Mouse (Mus musculus): ENCODE results near the gene Ksr2. TPM values are rescaled to one million over a fixed set of nuclear protein-coding genes. Genes with fewer than 3 reads are reported as not detected.

The Ksr2 gene
- polyA plus RNA-seq, 1 experiment, result not detected

GRCm38 (mm10) chr5:117704371-117704770 is 290.6 kb downstream of the Ksr2 start:
- H3K4me1 ChIP-seq (ENCODE audit: control insufficient read depth, insufficient read depth, low read length), result no peaks in the 10 kb centered on the region
- H3K27ac ChIP-seq (ENCODE audit: insufficient read depth, low read length), result no peak overlapping the region
- H3K4me3 ChIP-seq (ENCODE audit: insufficient read depth, low read length), result no peak overlapping the region
- TF ChIP-seq POLR2A (IDR thresholded peaks at IDR 0.05; ENCODE audit: low read depth, low read length) (no peak), CTCF (IDR thresholded peaks at IDR 0.05; ENCODE audit: borderline replicate concordance, insufficient read depth, low read length) (no peak)

GRCm38 (mm10) chr5:117706633-117707032 is 292.8 kb downstream of the Ksr2 start:
- TF ChIP-seq POLR2A (IDR thresholded peaks at IDR 0.05; ENCODE audit: low read depth, low read length) (no peak), CTCF (IDR thresholded peaks at IDR 0.05; ENCODE audit: borderline replicate concordance, insufficient read depth, low read length) (no peak)
- Histone ChIP-seq H3K27ac (ENCODE audit: insufficient read depth, low read length) (no peak overlapping the region), H3K4me3 (ENCODE audit: insufficient read depth, low read length) (no peak overlapping the region), H3K4me1 (ENCODE audit: control insufficient read depth, insufficient read depth, low read length) (no peaks in the 10 kb centered on the region)

GRCm38 (mm10) chr5:117709306-117709705 is 295.5 kb downstream of the Ksr2 start:
- Histone ChIP-seq H3K27ac (ENCODE audit: insufficient read depth, low read length) (no peak overlapping the region), H3K4me3 (ENCODE audit: insufficient read depth, low read length) (no peak overlapping the region), H3K4me1 (ENCODE audit: control insufficient read depth, insufficient read depth, low read length) (no peaks in the 10 kb centered on the region)
- TF ChIP-seq CTCF (IDR thresholded peaks at IDR 0.05; ENCODE audit: borderline replicate concordance, insufficient read depth, low read length) (no peak), POLR2A (IDR thresholded peaks at IDR 0.05; ENCODE audit: low read depth, low read length) (no peak)

- no peak for TF ChIP-seq POLR2A (IDR thresholded peaks at IDR 0.05; ENCODE audit: low read depth, low read length)
- no peak for TF ChIP-seq CTCF (IDR thresholded peaks at IDR 0.05; ENCODE audit: borderline replicate concordance, insufficient read depth, low read length)
- Histone ChIP-seq H3K4me1 (ENCODE audit: control insufficient read depth, insufficient read depth, low read length) (no peaks in the 10 kb centered on the region), H3K27ac (ENCODE audit: insufficient read depth, low read length) (no peak overlapping the region), H3K4me3 (ENCODE audit: insufficient read depth, low read length) (no peak overlapping the region)
Observed at GRCm38 (mm10) chr5:117711636-117712035, 297.8 kb downstream of the Ksr2 start.

GRCm38 (mm10) chr5:117712207-117712606 is 298.4 kb downstream of the Ksr2 start:
- Histone ChIP-seq H3K27ac (ENCODE audit: insufficient read depth, low read length) (no peak overlapping the region), H3K4me3 (ENCODE audit: insufficient read depth, low read length) (no peak overlapping the region), H3K4me1 (ENCODE audit: control insufficient read depth, insufficient read depth, low read length) (no peaks in the 10 kb centered on the region)
- no peak for TF ChIP-seq POLR2A (IDR thresholded peaks at IDR 0.05; ENCODE audit: low read depth, low read length)
- TF ChIP-seq CTCF (IDR thresholded peaks at IDR 0.05; ENCODE audit: borderline replicate concordance, insufficient read depth, low read length), result no peak

GRCm38 (mm10) chr5:117717120-117717519 is 303.3 kb downstream of the Ksr2 start:
- no peak for TF ChIP-seq POLR2A (IDR thresholded peaks at IDR 0.05; ENCODE audit: low read depth, low read length)
- TF ChIP-seq CTCF (IDR thresholded peaks at IDR 0.05; ENCODE audit: borderline replicate concordance, insufficient read depth, low read length), result no peak
- Histone ChIP-seq H3K27ac (ENCODE audit: insufficient read depth, low read length) (no peak overlapping the region), H3K4me1 (ENCODE audit: control insufficient read depth, insufficient read depth, low read length) (no peaks in the 10 kb centered on the region), H3K4me3 (ENCODE audit: insufficient read depth, low read length) (no peak overlapping the region)

GRCm38 (mm10) chr5:117723316-117723715 is 309.5 kb downstream of the Ksr2 start:
- Histone ChIP-seq H3K4me3 (ENCODE audit: insufficient read depth, low read length) (no peak overlapping the region), H3K27ac (ENCODE audit: insufficient read depth, low read length) (no peak overlapping the region), H3K4me1 (ENCODE audit: control insufficient read depth, insufficient read depth, low read length) (no peaks in the 10 kb centered on the region)
- TF ChIP-seq POLR2A (IDR thresholded peaks at IDR 0.05; ENCODE audit: low read depth, low read length), result no peak
- no peak for TF ChIP-seq CTCF (IDR thresholded peaks at IDR 0.05; ENCODE audit: borderline replicate concordance, insufficient read depth, low read length)

GRCm38 (mm10) chr5:117726548-117726947 is 312.7 kb downstream of the Ksr2 start:
- H3K27ac ChIP-seq (ENCODE audit: insufficient read depth, low read length), result no peak overlapping the region
- H3K4me1 ChIP-seq (ENCODE audit: control insufficient read depth, insufficient read depth, low read length), result no peaks in the 10 kb centered on the region
- H3K4me3 ChIP-seq (ENCODE audit: insufficient read depth, low read length), result no peak overlapping the region
- TF ChIP-seq CTCF (IDR thresholded peaks at IDR 0.05; ENCODE audit: borderline replicate concordance, insufficient read depth, low read length), result no peak
- no peak for TF ChIP-seq POLR2A (IDR thresholded peaks at IDR 0.05; ENCODE audit: low read depth, low read length)

- H3K4me1 ChIP-seq (ENCODE audit: control insufficient read depth, insufficient read depth, low read length), result no peaks in the 10 kb centered on the region
- no peak for TF ChIP-seq CTCF (IDR thresholded peaks at IDR 0.05; ENCODE audit: borderline replicate concordance, insufficient read depth, low read length)
- no peak for TF ChIP-seq POLR2A (IDR thresholded peaks at IDR 0.05; ENCODE audit: low read depth, low read length)
Observed at GRCm38 (mm10) chr5:117727138-117727537, 313.3 kb downstream of the Ksr2 start.

GRCm38 (mm10) chr5:117731311-117731710 is 317.5 kb downstream of the Ksr2 start:
- no peak for TF ChIP-seq CTCF (IDR thresholded peaks at IDR 0.05; ENCODE audit: borderline replicate concordance, insufficient read depth, low read length)
- no peak for TF ChIP-seq POLR2A (IDR thresholded peaks at IDR 0.05; ENCODE audit: low read depth, low read length)
- Histone ChIP-seq H3K4me3 (ENCODE audit: insufficient read depth, low read length) (no peak overlapping the region), H3K4me1 (ENCODE audit: control insufficient read depth, insufficient read depth, low read length) (no peaks in the 10 kb centered on the region), H3K27ac (ENCODE audit: insufficient read depth, low read length) (no peak overlapping the region)

More at GRCm38 (mm10) chr5:117727138-117727537, 313.3 kb downstream of the Ksr2 start:
- no peak overlapping the region for H3K27ac ChIP-seq (ENCODE audit: insufficient read depth, low read length)
- no peak overlapping the region for H3K4me3 ChIP-seq (ENCODE audit: insufficient read depth, low read length)
